Mouse (Mus musculus) left cerebral cortex, adult 11 months (tissue): ENCODE measurements around the gene Sdf2l1.
"Not testable (repeated sequence)": the region's sequence is repeated elsewhere in the genome, so short reads cannot be mapped to it uniquely, and the experiment has no call there.

Experiments
- DNase-seq: peaks from one replicate; pipeline ENCODE4 v3.0.0; 2022; ENCODE audit warnings: low spot score

Gene Sdf2l1

DNA sequence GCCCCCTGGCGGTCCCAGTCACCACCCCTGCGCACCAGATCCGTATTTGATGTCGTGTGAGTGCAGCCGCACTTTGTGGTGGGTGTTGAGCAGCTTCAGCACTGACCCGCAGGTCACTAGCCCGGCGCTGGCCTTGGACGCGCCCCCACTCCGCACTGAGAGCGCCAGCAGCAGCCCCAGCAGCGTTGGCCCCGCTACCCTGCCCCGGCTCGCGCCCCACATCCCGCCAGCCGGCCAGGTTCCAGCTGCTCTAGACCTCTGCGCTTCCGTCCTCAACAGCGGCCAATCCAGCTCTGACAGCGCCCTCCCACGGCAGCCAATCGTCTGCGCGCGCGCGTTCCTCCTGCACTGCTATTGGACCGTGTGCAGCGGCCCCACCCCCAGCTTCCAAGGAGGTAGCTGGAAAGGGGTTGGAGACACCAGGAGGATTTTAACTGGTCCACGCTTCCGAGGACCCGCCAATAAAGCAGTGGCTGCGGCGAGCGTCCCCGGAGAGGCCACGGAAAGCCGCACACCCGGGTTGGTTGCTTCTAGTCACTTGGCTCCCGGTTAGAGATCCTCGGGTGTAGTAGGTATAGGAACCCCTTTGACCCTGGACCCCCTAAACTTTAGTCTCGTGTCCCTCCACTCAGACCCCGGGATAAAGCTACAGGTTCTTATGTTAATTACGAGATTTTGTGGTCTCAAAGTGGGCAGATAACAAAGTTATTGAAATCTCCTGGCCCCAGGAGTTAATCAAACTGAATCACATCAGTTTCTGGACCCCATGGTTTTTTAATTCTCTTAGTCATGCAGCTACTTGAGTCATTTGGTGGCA lies at the start of gene Sdf2l1:
Gene Sdf2l1 (minus strand): TSS at position 295 of the 817 bp plus-strand sequence.
- peak; percentile 97 for DNase-seq

DNA sequence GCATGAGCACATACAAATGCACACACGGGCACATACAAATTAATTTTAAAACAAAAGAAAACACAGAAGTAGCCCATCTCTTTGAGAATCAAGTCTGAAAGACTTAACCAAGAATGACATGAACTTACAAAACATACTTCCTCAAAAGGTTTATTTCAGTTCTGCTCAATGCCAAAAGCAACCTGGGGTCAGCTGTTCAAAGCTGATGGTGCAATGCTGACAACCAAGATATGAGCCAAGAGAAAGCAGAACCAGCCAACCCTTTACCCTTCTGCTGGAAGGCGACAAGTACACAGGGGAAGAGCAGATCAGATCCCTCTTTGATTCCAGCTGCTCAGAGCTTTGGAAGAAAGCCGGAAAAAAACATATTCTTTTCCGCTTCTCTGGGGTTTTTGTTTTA lies 49.2 kb upstream of the Sdf2l1 start:
- DNase-seq: no peak

DNA sequence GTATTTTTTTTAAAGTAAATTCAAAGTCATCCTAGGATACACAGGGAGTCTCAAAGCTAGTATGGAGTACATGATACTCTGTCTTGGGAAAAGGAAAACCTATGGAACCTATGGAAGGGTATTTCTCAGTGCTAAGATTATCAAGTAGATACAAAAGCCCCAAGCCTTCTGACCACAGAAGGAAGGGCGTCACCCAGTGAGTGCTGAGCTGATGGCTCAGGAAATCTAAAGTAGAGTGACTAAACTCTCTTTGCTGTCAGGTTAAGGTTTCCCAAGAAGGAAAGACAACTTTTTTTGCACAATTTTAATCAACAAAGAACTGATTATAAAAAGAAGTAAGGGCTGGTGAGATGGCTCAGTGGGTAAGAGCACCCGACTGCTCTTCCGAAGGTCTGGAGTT lies 47.5 kb upstream of the Sdf2l1 start:
- no peak for DNase-seq

DNA sequence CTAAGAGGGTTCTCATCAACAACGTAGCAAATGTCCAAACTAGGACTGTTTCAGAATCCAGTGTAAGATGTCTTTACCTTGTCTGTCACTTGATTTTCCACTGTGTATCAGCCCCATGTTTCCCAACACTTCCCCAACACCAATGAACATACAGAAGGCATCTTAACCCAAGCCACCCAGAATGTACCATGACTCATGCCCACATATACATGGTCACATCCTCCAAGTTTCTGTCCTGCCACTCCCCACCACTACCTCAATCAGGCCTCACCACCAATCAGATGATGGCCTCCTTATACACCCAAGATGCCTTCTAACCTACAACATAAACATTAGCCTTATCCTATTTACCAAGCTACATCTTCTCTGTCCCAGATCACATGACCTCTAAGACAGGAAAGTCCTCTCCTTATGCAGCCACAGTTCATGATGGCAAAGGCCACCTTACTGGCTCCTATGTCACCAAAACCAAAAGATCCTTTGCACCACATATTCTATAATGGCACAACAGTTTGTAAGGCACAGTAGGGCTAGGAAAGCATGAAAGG lies 45.5 kb upstream of the Sdf2l1 start:
- no peak for DNase-seq

DNA sequence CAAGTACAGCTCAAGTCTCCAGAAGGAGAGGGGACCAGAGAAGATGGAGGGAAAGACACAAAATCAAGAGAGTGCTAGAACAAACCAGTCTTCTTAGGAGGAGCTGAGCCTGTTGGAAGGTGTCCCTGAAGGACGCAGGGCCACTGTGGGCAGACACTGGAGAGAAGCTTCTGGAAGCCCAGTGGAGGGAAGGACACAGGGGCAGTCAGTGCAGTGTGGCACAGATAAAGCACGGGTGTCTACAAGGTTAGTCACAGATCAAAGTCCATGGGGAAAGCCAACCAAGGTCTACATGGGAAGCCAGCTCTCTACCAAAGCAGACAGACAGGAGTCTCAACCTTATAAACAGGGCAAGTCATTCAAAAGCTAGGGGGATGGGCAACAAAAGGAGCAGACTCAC lies 43.6 kb upstream of the Sdf2l1 start:
- DNase-seq: no peak

DNA sequence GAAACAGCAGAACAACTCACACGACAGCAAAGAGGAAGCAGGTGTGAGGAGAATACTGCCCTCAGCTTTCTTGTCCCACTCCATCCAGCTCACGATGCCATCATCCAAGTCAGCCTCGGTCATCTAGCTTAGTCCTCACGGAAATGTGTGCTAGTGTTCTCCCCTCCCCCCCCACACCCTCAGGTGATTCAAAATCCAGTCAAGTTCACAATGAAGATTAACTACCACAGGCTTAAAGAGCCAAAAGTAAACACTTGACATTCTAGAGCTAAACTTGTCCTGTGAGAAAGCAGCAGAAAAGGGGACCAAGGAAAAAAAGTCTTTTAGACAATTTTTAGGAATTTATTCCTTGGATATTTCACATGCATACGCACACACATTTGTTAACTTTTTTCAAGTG lies 35.9 kb upstream of the Sdf2l1 start:
- DNase-seq: no peak

DNA sequence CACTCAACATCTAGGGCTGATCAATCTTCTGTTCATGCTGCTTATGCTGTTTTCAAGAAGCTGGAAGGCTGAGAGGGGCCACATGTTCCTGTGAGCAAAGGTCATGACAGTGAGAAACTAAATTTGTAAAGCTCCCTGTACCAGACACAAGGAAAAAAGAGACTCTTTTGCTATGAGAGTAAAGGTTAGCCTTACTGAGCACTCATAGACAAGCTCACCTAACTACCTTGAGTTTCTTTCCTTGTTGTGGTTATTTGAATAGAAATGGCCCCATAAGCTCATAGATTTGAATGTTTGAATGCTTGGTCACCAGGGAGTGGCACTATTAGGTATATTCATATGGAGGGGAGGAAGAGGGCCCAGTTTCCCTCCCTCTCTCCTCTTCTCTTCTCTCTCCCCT lies 35.0 kb upstream of the Sdf2l1 start:
- DNase-seq: no peak

DNA sequence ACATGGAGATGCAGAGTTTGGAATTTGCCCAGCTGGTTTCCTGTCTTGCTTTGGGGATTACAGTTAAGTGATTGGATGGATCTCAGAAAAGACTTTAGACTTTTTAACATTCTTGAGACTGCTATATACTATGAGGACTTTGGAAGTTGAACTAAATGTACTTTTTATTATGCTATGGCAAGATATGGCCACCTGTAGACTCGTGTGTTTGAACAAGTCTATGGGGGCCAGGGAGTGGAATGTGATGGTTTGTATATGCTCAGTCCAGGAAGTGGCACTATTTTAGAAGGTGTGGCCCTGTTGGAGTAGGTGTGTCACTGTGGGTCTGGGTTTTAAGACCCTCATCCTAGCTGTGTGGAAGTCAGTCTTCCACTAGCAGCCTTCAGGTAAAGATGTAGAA lies 33.3 kb upstream of the Sdf2l1 start:
- DNase-seq: not testable (repeated sequence)

DNA sequence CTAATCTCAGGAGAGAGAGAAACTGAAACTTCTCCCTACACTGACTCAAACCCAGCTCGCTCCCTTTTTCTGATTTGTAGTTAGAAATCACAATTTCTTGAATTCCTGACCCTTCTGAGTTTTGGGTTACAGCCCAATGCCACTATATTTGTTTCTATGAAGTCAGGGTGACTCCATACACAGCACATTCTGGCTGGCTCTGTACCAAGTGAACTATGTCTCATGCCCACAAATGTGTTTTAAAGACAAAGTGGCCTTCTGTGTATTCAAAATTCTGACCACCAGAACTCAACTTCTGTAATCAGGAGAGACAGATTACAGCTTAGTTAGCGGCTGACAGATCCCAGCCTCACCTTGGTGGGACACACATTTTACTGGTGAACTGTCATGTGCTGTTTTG lies 22.2 kb upstream of the Sdf2l1 start:
- no peak for DNase-seq

DNA sequence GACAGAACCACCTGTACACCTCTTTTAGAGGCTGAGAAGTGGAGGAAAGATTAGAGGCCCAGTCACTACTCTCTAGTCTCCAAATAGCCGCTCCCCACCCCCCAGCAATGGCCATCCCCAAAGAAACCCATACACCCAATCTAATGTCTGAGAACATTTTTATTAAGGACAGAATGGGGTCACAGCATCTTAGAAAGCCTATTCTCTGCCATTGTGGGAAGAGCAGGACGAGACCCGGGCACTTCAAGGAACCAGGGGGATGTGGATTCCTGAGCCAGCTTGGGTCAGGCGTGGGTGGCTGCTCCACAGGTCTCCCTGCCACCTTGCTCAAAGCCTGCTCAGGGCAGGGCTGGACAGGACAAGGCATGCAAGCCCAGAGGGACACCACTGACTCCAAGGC lies 19.7 kb upstream of the Sdf2l1 start:
- no peak for DNase-seq

DNA sequence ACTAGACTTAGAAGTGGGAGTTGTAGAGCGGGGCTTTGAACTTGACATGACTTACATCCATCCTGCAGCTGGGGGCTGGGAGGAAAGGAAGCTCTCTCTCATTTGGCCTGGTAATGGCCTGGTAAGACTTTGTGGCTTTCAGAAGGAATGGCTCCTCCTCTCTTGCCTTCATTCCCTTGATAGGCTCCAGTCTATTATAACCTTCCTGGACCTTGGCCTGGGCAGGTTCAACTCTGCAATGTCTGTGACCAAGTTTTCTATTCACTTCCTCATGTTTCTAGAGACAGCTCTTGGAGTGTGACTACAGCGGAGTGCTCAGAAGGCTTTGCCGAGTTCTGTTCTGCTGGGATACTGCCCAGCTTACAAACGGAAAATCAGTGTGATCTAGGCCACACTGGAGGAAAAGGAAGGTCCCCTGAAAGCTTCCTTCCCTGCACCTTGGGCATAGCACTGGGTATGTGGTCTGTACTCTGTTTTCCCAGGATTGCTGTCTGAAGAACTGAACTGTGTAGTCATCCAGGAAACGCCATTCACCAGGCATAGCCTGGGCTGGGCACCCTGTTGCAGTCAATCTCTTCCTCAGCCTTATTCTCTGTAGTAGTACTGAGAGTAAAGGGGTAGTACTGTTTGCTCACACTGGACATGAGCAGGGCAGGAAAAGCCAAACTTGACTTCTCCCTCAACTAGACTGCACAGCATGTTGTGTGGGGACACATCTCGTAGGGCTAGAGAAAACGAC lies 18.5 kb upstream of the Sdf2l1 start:
- DNase-seq: no peak

DNA sequence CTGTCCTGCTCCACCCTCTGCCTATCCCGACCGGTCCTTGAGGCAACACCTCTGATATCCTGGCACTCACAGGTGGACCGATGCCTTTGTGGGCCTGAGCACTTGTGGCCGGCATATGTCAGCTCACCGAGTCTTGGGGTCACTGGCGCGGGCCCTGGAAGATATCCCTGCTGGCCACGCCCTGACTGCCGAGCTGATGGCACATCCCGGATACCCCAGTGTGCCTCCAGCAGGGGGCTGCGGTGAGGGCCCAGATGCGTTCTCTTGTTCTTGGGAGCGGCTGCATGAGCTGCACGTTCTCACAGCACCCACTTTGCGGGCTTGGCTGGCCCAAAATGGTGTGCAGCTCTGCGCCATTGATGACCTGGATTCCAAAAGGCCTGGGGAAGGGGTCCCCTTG lies 15.9 kb upstream of the Sdf2l1 start:
- DNase-seq: no peak

DNA sequence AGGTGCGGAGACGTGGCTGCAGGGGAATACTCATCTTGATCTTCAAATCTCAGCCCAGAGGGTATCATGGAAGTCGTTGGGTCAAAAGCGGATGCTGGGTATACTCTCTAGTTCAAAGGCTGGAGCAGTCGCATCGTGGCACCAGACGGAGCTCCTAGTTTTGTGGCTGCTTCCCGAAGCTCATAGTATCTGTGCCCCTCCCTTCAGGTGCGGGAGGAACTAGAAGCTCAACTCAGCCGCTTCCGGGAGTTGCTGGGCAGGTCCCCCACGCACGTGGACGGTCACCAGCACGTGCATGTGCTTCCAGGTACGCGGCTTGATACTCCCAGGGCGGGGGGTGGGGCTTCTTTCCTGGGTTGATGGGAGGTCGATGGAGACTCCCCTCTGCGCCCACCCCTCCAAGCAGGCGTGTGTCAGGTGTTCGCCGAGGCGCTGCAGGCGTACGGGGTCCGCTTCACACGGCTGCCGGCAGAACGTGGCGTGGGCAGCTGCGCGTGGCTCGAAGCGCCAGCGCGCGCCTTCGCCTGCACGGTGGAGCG lies 15.3 kb upstream of the Sdf2l1 start:
- DNase-seq: peak; percentile 23

DNA sequence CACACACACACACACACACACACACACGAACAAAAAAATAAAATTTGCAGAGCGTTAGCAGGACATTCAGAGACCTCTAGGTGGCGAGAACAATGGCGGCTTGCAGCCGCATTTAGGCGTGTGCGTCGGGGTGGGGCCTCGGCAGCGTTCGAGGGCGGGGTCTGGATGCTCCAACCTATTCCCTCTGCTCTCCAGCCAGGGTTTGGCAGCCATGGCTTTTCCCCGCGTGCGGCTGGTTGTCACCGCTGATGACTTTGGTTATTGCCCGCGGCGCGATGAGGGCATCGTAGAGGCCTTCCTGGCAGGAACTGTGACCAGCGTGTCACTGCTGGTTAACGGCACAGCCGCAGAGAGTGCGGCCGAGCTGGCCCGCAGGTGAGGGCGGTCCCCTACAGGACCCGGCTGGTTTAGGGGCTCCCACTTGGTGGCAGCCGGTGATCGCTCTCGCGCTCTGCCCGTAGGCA lies 14.6 kb upstream of the Sdf2l1 start, which contains the start of gene Ccdc116:
Gene Ccdc116 (minus strand): TSS at position 458 of the 464 bp plus-strand sequence.
- peak; percentile 71 for DNase-seq

DNA sequence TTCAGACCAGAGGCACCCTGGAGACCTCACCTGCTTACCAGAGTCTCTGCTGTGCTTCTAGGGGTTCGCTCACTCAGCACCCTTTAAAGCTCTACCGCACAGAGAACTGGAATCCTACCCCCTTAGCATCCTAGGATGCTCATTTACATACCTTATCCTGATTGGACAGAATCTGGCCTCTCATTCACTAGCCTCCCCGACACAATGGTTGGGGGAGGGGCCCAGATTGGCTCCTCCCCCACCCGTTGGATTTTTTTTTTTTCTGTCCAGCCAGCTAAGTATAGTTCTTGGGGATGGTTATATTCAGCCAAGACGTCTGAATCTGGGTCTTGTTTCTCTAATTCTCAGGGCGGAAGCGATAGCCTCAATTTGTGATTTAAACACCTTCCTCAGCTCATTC lies 12.2 kb upstream of the Sdf2l1 start, which contains the start of gene Ydjc:
Gene Ydjc (plus strand): TSS at position 283 of the 400 bp plus-strand sequence.
- DNase-seq: no peak

DNA sequence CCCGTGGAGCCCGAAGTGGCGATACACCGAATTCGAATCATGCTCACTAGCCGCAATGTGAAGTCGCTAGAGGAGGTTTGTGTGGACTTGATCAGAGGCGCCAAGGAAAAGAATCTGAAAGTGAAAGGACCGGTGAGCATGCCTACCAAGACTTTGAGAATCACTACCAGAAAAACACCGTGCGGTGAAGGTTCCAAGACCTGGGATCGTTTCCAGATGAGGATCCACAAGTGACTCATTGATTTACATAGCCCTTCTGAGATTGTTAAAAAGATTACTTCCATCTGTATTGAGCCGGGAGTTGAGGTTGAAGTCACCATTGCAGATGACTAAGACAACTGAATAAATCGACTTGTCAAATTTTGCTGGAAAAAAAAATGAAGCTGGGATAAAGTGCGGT lies 5.2 kb upstream of the Sdf2l1 start:
- no peak for DNase-seq

DNA sequence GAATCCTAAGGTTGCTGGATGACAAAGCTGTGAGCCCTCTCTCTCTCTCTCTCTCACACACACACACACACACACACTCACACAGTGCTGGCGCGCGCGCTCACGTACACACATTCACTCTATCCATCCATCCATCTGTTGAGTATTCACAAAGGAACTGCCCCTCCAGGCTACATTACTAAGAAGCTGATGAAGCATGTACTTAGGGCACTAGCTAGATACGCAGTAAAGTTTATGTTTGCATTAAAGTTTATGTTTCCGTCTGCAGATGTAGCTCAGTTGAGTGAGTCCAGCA lies 670 bp upstream of the Sdf2l1 start:
- DNase-seq: no peak

DNA sequence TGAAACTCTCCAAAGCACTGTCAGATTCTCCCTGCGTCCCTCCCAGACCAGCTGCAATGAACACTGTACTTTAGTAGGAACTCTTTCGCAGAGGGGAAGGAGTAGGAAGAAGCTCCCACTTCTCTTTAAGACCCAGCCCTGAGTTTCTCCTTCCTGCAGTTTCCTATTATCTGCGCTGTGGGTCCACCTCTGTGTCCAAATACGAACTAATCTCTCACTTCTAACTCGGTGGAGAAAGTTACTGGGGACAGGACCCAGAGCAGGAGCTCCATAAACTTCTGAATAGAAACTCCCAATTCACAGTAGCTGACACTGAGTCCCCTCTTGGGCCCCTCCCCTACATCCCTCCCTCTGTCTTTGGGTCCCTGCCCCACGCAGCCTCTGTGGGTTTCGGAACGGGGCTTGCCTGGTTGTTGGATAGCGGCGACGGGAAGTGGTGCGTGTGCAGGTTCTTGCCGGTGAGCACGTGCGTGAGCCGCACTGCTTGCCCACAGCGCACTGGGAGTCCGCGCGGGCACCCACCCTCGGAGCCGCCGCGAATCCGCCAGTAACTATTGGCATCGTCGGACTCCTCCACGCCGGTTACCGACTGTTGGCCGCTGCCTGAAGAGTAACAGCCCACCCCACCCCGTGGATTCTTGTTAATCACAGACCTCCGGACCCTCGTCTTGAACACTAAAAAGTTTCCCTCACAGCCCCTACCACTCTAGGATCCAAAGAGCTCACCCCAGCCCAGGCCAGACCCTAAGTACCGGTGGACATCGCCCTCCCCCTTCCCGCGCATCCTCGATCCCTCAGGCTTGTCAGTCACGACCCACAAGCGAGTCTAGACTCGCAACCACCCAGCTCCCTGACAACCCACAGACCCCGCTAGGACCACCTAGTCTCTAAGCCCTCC lies 743 bp downstream of the Sdf2l1 start:
- no peak for DNase-seq

DNA sequence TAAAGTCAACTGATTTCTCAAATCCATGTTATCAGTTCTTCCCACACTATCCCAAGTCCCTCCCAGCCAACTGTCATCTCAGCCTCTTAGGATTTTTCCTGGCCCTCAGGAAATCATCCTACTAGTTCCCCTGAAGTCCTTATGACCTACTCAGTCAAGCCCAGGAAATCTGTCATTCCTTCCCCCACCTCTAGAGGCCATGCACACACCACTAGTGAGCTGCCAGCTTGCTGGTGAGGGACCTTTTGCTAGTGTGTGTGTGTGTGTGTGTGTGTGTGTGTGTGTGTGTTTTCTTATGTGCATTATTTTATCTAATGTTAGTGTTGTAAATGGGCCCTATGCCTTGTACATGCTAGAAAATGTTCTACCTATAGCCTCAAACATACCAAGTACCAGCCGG lies 4.9 kb downstream of the Sdf2l1 start:
- no peak for DNase-seq

DNA sequence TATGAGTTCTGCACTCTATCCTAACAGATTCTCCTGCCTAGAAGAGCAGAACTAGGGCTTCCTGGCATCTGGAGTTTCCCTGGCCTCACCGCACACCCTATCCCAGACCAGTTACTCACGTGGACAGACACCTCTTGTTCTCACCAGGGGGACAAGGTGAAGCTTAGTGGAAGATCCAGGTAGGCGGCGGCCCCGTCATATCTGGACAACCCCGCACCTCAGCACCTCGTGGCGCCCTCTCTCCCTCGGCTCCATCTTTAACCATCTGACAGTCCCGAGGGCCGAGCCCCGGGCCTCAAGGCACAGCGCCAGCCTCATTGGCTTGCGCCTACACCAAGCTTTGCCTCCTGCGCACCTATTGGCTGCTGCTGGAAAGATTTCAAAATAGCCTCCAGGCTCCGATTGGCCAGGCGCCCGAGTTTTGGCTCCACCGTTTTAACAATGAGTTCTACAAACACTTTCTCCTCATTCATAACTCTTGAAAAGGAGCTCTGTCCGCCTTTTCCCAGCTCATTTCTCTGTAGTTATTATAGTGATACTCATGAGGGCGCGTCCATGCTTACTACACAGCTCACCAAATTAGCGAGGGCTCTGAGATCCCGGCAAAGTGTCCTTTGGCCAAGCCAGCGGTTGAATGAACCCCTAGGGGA lies 7.2 kb downstream of the Sdf2l1 start, which contains the start of gene 2610318N02Rik:
Gene 2610318N02Rik (minus strand): TSS at position 297 of the 650 bp plus-strand sequence.
- DNase-seq: peak; percentile 44
